Comparison of ENCODE assay signal across 7 mouse cellular contexts in the genomic region with DNA sequence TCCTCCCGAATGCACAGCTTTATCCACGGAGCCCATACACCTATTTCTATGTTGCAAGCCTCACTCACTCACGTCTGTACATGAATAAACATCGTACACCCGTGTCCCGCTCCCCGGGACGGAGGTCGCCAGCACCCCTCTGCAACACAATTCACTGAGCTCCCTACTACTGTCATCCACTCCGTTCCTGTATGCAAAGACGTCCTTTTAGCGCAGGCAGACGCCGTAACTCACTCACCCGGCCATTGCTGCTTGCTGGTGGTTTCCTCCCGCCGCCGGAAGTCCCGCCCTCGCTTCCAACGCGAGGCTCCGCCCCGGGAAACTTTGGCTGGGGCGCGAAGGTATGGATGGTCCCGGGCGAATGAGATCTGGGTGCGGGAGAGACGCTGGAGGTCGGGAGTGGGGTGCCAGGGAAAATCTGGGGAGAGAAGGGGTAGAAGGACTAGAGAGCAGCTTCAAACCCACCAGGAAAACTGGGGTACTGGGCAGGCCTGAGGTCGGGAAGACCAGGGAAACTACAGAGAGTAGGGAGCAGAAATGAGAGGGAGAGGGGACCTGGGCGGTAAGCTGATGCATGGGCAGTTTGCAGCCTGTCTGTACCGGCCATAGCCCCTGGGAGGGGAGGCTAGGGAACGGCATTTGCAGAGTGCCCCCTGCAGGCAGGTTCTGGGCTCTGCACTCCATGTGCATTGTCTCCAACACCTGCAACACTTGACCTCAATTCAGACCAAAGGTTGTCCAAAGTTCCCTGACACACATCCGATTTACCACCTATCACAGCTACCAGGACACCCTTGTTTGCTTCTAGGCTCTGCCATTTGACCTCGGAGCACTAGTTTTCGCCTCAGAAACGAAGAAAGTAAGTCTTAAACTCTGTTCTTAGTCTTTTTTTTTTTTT. TPM values are rescaled to one million over a fixed set of nuclear protein-coding genes. Genes with fewer than 3 reads are reported as not detected.
DNase-seq lines count a peak whose midpoint lies in the region; ATAC-seq lines count a peak whose summit lies in the region.

TSS of gene Mrm2 (minus strand) at position 284 of the 898 bp plus-strand sequence.

- H3K27ac ChIP-seq in embryonic facial prominence, embryonic 11.5 days (replicated peaks; ENCODE audit: low read depth, low read length), result peak within 1 kb of the TSS; percentile 30; the same call in 1 of the 2 replicates
- H3K27ac ChIP-seq in limb, embryonic 10.5 days, result peak within 1 kb of the TSS; percentile 92
- H3K27ac ChIP-seq in midbrain, embryonic 12.5 days (replicated peaks), result peak within 1 kb of the TSS; percentile 82

- no peaks in the 10 kb centered on the region for H3K27me3 ChIP-seq in embryonic facial prominence, embryonic 11.5 days (ENCODE audit: control insufficient read depth, insufficient read depth, low read length)
- H3K27me3 ChIP-seq in limb, embryonic 10.5 days (ENCODE audit: low read depth, poor library complexity, severe bottlenecking), result no peaks in the 10 kb centered on the region
- no peaks in the 10 kb centered on the region for H3K27me3 ChIP-seq in midbrain, embryonic 12.5 days

- peak within 1 kb of the TSS; percentile 70 for H3K4me2 ChIP-seq in embryonic facial prominence, embryonic 11.5 days (ENCODE audit: low read depth, low read length)
- H3K4me2 ChIP-seq in midbrain, embryonic 12.5 days (replicated peaks), result peak within 1 kb of the TSS; percentile 91

- H3K9ac ChIP-seq in embryonic facial prominence, embryonic 11.5 days (replicated peaks; ENCODE audit: low read length), result peak within 1 kb of the TSS; percentile 63
- H3K9ac ChIP-seq in midbrain, embryonic 12.5 days (replicated peaks), result peak within 1 kb of the TSS; percentile 78

- under 1% methylated on average over 39 of the region's 39 CpGs for WGBS in embryonic facial prominence, embryonic 11.5 days
- under 1% methylated on average over 39 of the region's 39 CpGs for WGBS in limb, embryonic 10.5 days
- 1% methylated on average over 39 of the region's 39 CpGs for WGBS in midbrain, embryonic 12.5 days

- ATAC-seq in embryonic facial prominence, embryonic 11.5 days (replicated peaks; ENCODE audit: insufficient number of reproducible peaks, low FRiP score, low TSS enrichment, low read depth), result peak; percentile 68
- peak; percentile 77 for ATAC-seq in midbrain, embryonic 12.5 days (ENCODE audit: low FRiP score, low read depth)

- peak within 1 kb of the TSS; percentile 51 for H3K4me3 ChIP-seq in embryonic facial prominence, embryonic 11.5 days (ENCODE audit: low read depth, low read length)
- peak within 1 kb of the TSS; percentile 75 for H3K4me3 ChIP-seq in limb, embryonic 10.5 days
- H3K4me3 ChIP-seq in midbrain, embryonic 12.5 days, result peak within 1 kb of the TSS; percentile 66

- DNase-seq in adrenal gland, postnatal 14 days, result peak; percentile 91
- peak; percentile 91 for DNase-seq in embryonic facial prominence, embryonic 11.5 days (ENCODE audit: low spot score)
- DNase-seq in heart, adult 11 months, result peak; percentile 98
- DNase-seq in kidney, adult 11 months, result peak; percentile 79
- peak; percentile 93 for DNase-seq in limb, embryonic 10.5 days (ENCODE audit: low spot score)
- peak; percentile 41 for DNase-seq in skeletal muscle tissue, adult 2 months (ENCODE audit: low read depth, low spot score)

- H3K9me3 ChIP-seq in embryonic facial prominence, embryonic 11.5 days (replicated peaks; ENCODE audit: control insufficient read depth, low read length), result no peaks in the 10 kb centered on the region
- no peaks in the 10 kb centered on the region for H3K9me3 ChIP-seq in limb, embryonic 10.5 days (replicated peaks)
- H3K9me3 ChIP-seq in midbrain, embryonic 12.5 days, result no peaks in the 10 kb centered on the region

- peaks cover 2% of the 10 kb centered on the region; the same call in 1 of the 2 replicates for H3K4me1 ChIP-seq in embryonic facial prominence, embryonic 11.5 days (ENCODE audit: control insufficient read depth, insufficient read depth, low read length)
- H3K4me1 ChIP-seq in limb, embryonic 10.5 days, result peaks cover 18% of the 10 kb centered on the region
- peaks cover 11% of the 10 kb centered on the region for H3K4me1 ChIP-seq in midbrain, embryonic 12.5 days

- H3K36me3 ChIP-seq in embryonic facial prominence, embryonic 11.5 days (replicated peaks; ENCODE audit: control insufficient read depth, insufficient read depth, low read depth, low read length), result no peaks in the 10 kb centered on the region; the same call in 1 of the 2 replicates
- H3K36me3 ChIP-seq in limb, embryonic 10.5 days, result peaks cover 50% of the 10 kb centered on the region
- H3K36me3 ChIP-seq in midbrain, embryonic 12.5 days, result peaks cover 31% of the 10 kb centered on the region

RNA-seq across cellular contexts. Expression of gene Mrm2, which starts in this region (rescaled TPM):
- total RNA-seq in adrenal gland, postnatal 14 days (2021), result 11.2 and 13.9 TPM in 2 replicates
- polyA plus RNA-seq in embryonic facial prominence, embryonic 11.5 days (2014; fragmentation: Nextera tagmentation; extraction: Ambion mirVana), result 21.6 and 23.4 TPM in 2 replicates
- 22.2 and 24.1 TPM in 2 replicates for polyA plus RNA-seq in limb, embryonic 10.5 days (2016; fragmentation: Nextera tagmentation; extraction: Ambion mirVana)
- polyA plus RNA-seq in midbrain, embryonic 12.5 days (2016; fragmentation: Nextera tagmentation; extraction: Ambion mirVana), result 17.4 and 18.0 TPM in 2 replicates

Comparison
In these comparisons a context has a peak if more than half of its experiments do, and no peak if none do; other contexts are left out.
1. Peak in every context shown above with its lines: DNase-seq, ATAC-seq, H3K4me3 ChIP-seq and H3K27ac ChIP-seq.
2. DNase-seq: peak in every context shown above with its lines; median percentile 98 in heart, adult 11 months; 93 in limb, embryonic 10.5 days; 91 in adrenal gland, postnatal 14 days; 91 in embryonic facial prominence, embryonic 11.5 days; 79 in kidney, adult 11 months; 41 in skeletal muscle tissue, adult 2 months.
3. H3K27ac ChIP-seq: peak in every context shown above with its lines; median percentile 92 in limb, embryonic 10.5 days; 82 in midbrain, embryonic 12.5 days; 30 in embryonic facial prominence, embryonic 11.5 days.